Mouse (Mus musculus) liver, embryonic 11.5 days (tissue): ENCODE measurements around the gene Gm28374. TPM values are rescaled to one million over a fixed set of nuclear protein-coding genes. Genes with fewer than 3 reads are reported as not detected.

Source experiments
- ATAC-seq: fragments of 200-750 bp; cut with Nextera tagmentation; replicated peaks from 2 replicates; pipeline ENCODE4 v1.8.0; 2017; ENCODE audit warnings: moderate number of reproducible peaks, mild to moderate bottlenecking, moderate TSS enrichment, moderate library complexity; ENCODE audit not compliant: low FRiP score
- DNase-seq: peaks from one replicate; pipeline ENCODE4 v3.0.0-alpha.2; 2017; ENCODE audit warnings: low spot score
- H3K27ac ChIP-seq: fragments of 300-500 bp; sonication (generic); 2 replicates; pipeline ENCODE4 v1.5.1; 2014; ENCODE audit warnings: mild to moderate bottlenecking, low read depth, low read length, control low read depth
- H3K27me3 ChIP-seq: fragments of 300-500 bp; sonication (generic); replicated peaks from 2 replicates; pipeline ENCODE4 v1.6.1; 2014; ENCODE audit warnings: low read length, mixed read lengths; ENCODE audit not compliant: control insufficient read depth, insufficient read depth
- H3K36me3 ChIP-seq: fragments of 300-500 bp; sonication (generic); 2 replicates; pipeline ENCODE4 v1.6.1; 2014; ENCODE audit warnings: mild to moderate bottlenecking, low read length, moderate library complexity, mixed read lengths; ENCODE audit not compliant: control insufficient read depth, insufficient read depth
- H3K4me1 ChIP-seq: fragments of 300-500 bp; sonication (generic); replicated peaks from 2 replicates; pipeline ENCODE4 v1.6.1; 2014; ENCODE audit warnings: low read length, mixed read lengths; ENCODE audit not compliant: control insufficient read depth, insufficient read depth
- H3K4me2 ChIP-seq: fragments of 300-500 bp; sonication (generic); 2 replicates; pipeline ENCODE4 v1.6.1; 2014; ENCODE audit warnings: mild to moderate bottlenecking, control low read depth, moderate library complexity
- H3K4me3 ChIP-seq: fragments of 300-500 bp; sonication (generic); 2 replicates; pipeline ENCODE4 v1.5.1; 2014; ENCODE audit warnings: low read depth, low read length, control low read depth
- H3K9ac ChIP-seq: fragments of 300-500 bp; sonication (generic); 2 replicates; pipeline ENCODE4 v1.6.1; 2014; ENCODE audit warnings: low read depth, low read length, control low read depth
- H3K9me3 ChIP-seq: fragments of 300-500 bp; sonication (generic); 2 replicates; pipeline ENCODE4 v1.6.1; 2016; ENCODE audit warnings: low read length, inconsistent platforms, mixed read lengths; ENCODE audit not compliant: control insufficient read depth
- WGBS: fragments of 180-500 bp; shearing (Covaris S2); extraction: QIAGEN DNeasy Blood & Tissue Kit; methylation state at CpG from one replicate; pipeline ENCODE4 v1.1.7; 2014; 5-methylcytosine and 5-hydroxymethylcytosine counted together
- polyA plus RNA-seq: library from polyadenylated mRNA; unstranded; fragments of >200 nt; fragmentation: Nextera tagmentation; extraction: Ambion mirVana; gene quantifications from 2 replicates; pipeline ENCODE4 v1.2.1, GENCODE M21; 2014

The Gm28374 gene
- polyA plus RNA-seq, 1 experiment from 2014 or later: 2.2 TPM

DNA sequence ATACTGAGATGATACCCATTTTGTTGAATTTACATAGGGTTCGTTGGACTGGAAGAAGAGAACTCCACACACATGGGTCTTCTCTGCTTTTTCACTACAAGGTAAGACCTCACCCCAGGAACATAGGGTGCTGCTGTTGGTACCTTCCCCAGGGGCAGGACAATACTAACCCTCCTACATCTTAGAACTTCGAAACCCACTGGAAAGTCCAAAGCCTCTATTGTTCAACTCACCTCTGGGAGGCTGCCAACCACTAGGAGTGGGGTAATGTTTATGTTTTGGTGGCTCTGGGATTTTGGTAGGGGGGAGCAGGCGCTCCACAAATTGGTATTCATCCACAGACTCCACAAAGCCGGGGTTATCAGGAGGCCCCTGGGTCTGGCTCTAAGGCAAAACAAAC lies 25.4 kb downstream of the Gm28374 start:
- H3K27me3 ChIP-seq: no peaks in the 10 kb centered on the region
- no peak for DNase-seq
- peak overlapping the region; percentile 97 for H3K9ac ChIP-seq
- peak overlapping the region; percentile 80 for H3K4me2 ChIP-seq
- ATAC-seq: no peak
- peaks cover 45% of the 10 kb centered on the region for H3K36me3 ChIP-seq
- peak overlapping the region; percentile 91 for H3K4me3 ChIP-seq
- 58% methylated on average over 4 of the region's 4 CpGs for WGBS
- H3K27ac ChIP-seq: no peak overlapping the region
- H3K9me3 ChIP-seq: no peaks in the 10 kb centered on the region
- peaks cover 13% of the 10 kb centered on the region; the same call in 1 of the 2 replicates for H3K4me1 ChIP-seq

DNA sequence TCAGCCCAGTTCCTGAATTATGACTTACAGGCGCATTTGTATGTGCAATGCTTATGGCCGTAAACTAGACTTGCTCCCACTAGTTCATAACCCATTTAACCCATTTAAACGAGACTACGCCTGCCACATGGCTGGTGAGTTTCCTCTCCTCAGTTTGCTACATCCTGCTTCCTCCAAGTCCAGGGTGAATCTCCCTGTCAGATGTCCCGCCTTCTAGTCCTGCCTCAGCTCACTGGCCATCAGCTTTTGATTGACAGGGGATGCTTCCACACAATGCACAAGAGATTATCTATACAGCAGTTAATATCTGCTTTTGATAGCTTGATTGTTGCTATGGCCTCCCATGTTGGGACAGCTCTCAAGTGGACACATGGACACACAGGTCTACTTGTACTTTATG lies 27.8 kb downstream of the Gm28374 start:
- H3K4me1 ChIP-seq: peaks cover 13% of the 10 kb centered on the region; the same call in 1 of the 2 replicates
- H3K4me2 ChIP-seq: no peak overlapping the region
- H3K36me3 ChIP-seq: peaks cover 64% of the 10 kb centered on the region
- no peak overlapping the region for H3K4me3 ChIP-seq
- H3K27ac ChIP-seq: no peak overlapping the region
- DNase-seq (no peak), ATAC-seq (no peak)
- 0 out of 2 replicates have a peak overlapping the region, but pooled peaks have one; percentile 13 for H3K9ac ChIP-seq
- H3K9me3 ChIP-seq: no peaks in the 10 kb centered on the region
- 86% methylated on average over 5 of the region's 5 CpGs for WGBS
- H3K27me3 ChIP-seq: no peaks in the 10 kb centered on the region

DNA sequence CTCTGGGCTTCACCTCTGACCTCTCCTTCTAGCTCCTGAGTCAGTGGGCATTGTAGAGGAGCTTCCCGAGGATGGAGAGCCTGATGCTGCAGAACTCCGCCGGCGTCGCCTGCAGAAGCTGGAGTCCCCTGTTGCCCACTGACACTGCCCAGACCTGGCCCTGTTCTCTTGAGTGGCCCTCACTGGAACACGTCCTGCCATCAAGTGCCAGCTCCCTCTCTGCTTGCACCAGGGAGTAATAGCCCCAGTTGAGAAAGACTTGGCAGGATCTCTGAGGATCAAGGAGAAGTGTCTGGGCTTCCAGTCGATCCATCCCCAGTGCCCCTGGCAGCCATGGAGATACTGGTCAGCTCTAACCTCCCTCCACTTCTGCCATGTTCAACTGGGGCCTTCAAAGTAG lies 29.5 kb downstream of the Gm28374 start:
- H3K4me1 ChIP-seq: peaks cover 19% of the 10 kb centered on the region
- H3K27ac ChIP-seq: no peak overlapping the region
- no peak overlapping the region for H3K4me2 ChIP-seq
- no peak overlapping the region for H3K4me3 ChIP-seq
- H3K9me3 ChIP-seq: no peaks in the 10 kb centered on the region
- no peak for ATAC-seq
- WGBS: 87% methylated on average over 7 of the region's 7 CpGs
- no peak overlapping the region for H3K9ac ChIP-seq
- no peaks in the 10 kb centered on the region for H3K27me3 ChIP-seq
- H3K36me3 ChIP-seq: peaks cover 65% of the 10 kb centered on the region
- DNase-seq: no peak

DNA sequence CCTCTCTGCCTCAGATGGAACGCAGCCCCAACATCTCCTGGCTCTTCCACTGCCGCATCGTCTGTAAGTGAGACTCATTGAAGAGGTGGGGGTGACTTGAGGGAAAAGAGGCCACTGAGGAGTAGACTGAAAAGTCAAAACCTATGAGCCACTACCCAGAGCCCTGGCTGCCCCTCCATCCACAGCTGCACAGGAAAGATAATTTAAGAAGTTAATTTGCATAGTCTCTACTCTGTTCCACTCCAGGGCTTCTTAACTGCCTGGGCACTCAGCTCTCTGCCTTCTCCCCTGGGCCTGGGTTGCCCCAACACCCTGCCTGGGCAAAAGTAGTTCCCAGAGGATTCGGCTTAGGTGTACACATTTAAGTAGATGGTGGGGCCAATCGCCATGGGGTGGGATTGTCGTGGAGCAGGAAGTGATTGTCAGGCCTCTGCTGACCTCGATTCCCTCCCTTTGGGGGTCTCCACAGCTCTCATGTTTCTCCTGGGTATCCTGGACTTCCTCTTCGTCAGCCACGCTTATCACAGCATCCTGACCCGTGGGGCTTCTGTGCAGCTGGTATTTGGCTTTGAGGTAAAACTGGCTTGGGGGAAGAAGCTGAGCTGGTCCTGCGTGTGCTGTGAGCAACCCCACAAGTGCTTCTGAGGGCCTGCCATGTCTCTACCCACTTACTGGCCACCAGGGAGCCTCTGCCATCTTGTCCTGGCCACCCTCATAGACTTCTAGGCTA lies 33.2 kb downstream of the Gm28374 start:
- Histone ChIP-seq H3K27ac (peak overlapping the region; percentile 10; the same call in 1 of the 2 replicates), H3K9me3 (no peaks in the 10 kb centered on the region), H3K4me1 (peaks cover 14% of the 10 kb centered on the region; the same call in 1 of the 2 replicates), H3K36me3 (peaks cover 48% of the 10 kb centered on the region), H3K27me3 (no peaks in the 10 kb centered on the region), H3K4me2 (peak overlapping the region; percentile 85), H3K9ac (no peak overlapping the region), H3K4me3 (peak overlapping the region; percentile 14; the same call in 1 of the 2 replicates)
- peak; percentile 17; the same call in 1 of the 2 replicates for ATAC-seq
- no peak for DNase-seq
- WGBS: 71% methylated on average over 11 of the region's 11 CpGs

DNA sequence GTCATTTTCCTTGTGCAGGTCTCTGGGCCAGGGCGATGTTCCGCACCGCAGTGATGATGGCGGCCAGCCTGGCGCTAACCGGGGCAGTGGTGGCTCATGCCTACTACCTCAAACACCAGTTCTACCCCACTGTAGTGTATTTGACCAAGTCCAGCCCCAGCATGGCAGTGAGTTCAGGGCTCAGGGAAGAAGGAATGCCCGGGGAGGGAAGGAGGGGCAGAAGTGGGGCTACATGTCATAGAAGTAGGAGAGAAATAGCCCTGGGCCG lies 34.2 kb downstream of the Gm28374 start:
- H3K27ac ChIP-seq: peak overlapping the region; percentile 42; the same call in 1 of the 2 replicates
- ATAC-seq: no peak
- no peaks in the 10 kb centered on the region for H3K9me3 ChIP-seq
- no peaks in the 10 kb centered on the region for H3K27me3 ChIP-seq
- peak overlapping the region; percentile 85 for H3K4me2 ChIP-seq
- 72% methylated on average over 8 of the region's 8 CpGs for WGBS
- peaks cover 14% of the 10 kb centered on the region; the same call in 1 of the 2 replicates for H3K4me1 ChIP-seq
- H3K4me3 ChIP-seq: peak overlapping the region; percentile 88
- H3K36me3 ChIP-seq: peaks cover 38% of the 10 kb centered on the region
- DNase-seq: no peak
- H3K9ac ChIP-seq: peak overlapping the region; percentile 96

DNA sequence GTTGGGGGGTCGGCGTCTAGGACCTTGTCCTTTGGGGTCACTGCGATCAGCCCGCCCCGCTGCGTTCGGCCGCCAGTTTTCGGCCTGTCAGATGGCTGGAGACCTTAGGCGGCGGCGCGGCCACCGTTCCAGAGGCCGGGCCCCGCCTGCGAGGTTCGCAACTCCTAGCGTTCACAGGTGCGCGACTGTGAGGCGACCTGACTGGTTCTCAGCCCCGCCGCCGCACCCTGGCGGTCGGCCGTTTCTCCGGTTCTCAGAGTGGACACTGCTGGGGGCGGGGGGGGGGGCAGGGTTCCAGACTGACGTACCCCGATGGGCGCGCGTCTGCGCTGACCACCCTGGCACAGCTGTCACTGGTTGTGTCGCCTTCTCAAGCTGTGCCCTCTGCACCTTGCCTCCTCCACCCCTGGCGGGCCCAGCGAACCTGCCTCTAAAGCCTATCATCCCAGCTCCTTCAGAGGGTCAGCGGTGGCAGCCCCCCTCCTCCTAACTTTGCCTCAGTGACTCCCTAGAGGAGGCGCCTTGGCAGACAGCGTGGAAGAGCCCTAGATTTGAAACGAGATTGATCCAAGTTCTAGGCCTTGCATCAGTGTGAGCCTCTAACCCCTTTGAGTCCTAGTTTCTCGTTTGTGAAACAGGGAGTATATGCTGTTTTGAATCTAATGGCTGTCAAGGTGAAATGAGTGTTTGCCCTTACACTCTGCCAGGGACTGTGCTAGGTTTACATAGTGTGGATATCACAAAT lies 34.7 kb downstream of the Gm28374 start:
- DNase-seq: no peak
- H3K27me3 ChIP-seq: no peaks in the 10 kb centered on the region
- 1% methylated on average over 44 of the region's 44 CpGs for WGBS

DNA sequence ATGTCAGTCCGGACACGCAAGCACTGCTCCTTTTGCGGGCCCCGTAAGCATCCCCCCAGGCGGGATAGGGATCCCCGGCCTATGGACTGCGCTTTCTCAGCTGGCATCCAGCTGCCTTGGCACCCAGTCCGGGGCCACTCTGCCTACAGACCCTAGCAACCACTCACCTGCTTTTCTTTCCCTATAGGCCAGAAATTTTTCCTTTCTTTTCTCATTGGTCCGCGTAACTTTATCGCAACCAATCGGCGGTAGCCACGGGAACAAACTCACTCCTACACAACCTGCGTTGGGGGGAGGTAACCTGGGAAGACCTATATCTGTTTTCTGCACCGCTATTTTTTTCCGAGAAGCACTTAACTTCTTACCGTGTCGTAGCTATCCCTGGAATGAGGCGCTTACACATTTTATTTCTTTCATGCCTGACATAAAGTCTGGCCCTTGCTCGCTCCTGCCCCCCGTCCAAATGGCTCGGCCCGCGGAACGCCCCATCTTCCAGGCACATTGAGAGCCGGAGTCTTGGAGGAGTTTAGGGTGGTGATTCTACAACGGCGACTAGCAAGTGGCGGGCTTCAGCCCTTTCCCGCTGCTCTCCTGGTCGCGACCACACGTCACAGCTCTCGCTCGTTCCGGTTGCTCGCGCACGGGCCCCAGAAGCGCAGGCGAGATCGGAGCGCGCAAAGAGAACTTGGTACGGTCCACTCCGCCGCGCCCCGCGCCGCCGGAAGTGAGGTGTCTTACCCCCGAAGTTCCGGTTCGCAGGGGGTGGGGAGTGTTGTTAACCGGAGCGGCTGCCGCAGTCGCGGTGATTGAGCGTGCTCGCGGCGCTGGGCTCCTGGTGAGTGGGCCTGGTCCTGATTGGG lies 35.5 kb downstream of the Gm28374 start, which contains the start of gene Syvn1:
TSS of gene Syvn1 (plus strand) at position 283 of the 860 bp plus-strand sequence.
- H3K27ac ChIP-seq: peak within 1 kb of the TSS; percentile 99
- H3K4me1 ChIP-seq: peaks cover 14% of the 10 kb centered on the region; the same call in 1 of the 2 replicates
- ATAC-seq (peak; percentile 87), DNase-seq (peak; percentile 93)
- H3K36me3 ChIP-seq: peaks cover 27% of the 10 kb centered on the region
- peak within 1 kb of the TSS; percentile 85 for H3K4me2 ChIP-seq
- H3K9me3 ChIP-seq: no peaks in the 10 kb centered on the region
- H3K4me3 ChIP-seq: peak within 1 kb of the TSS; percentile 88
- under 1% methylated on average over 65 of the region's 65 CpGs for WGBS
- H3K9ac ChIP-seq: peak within 1 kb of the TSS; percentile 96
- no peaks in the 10 kb centered on the region for H3K27me3 ChIP-seq

More for the DNA sequence above, 34.7 kb downstream of the Gm28374 start:
- Histone ChIP-seq H3K4me3 (peak overlapping the region; percentile 88), H3K9me3 (no peaks in the 10 kb centered on the region), H3K27ac (peak overlapping the region; percentile 99), H3K9ac (peak overlapping the region; percentile 96), H3K36me3 (peaks cover 33% of the 10 kb centered on the region), H3K4me2 (peak overlapping the region; percentile 85), H3K4me1 (peaks cover 14% of the 10 kb centered on the region; the same call in 1 of the 2 replicates)
- ATAC-seq: peak; percentile 8; the same call in 1 of the 2 replicates
